Mouse (Mus musculus): ENCODE results near the gene Plekhg6. TPM values are rescaled to one million over a fixed set of nuclear protein-coding genes. Genes with fewer than 3 reads are reported as not detected.

Plekhg6 gene
- polyA plus RNA-seq, 1 experiment from 2014 or later: 0.09 TPM

- 85% methylated on average over 7 of the region's 7 CpGs for WGBS
Measured at GRCm38 (mm10) chr6:125407224-125407623, 26.6 kb upstream of the Plekhg6 start.

GRCm38 (mm10) chr6:125405461-125406382 lies 25.1 kb upstream of the Plekhg6 start:
- 69% methylated on average over 14 of the region's 14 CpGs for WGBS
- H3K36me3 ChIP-seq (ENCODE audit: control insufficient read depth, insufficient read depth, low read length): no peaks in the 10 kb centered on the region
- no peak overlapping the region for H3K4me3 ChIP-seq (ENCODE audit: low read depth, low read length)
- no peaks in the 10 kb centered on the region for H3K4me1 ChIP-seq (ENCODE audit: control insufficient read depth, insufficient read depth, low read length)
- H3K9ac ChIP-seq (ENCODE audit: low read length): no peak overlapping the region
- ATAC-seq (ENCODE audit: insufficient read depth, low FRiP score, low TSS enrichment) (no peak), DNase-seq (ENCODE audit: low spot score) (no peak)
- H3K4me2 ChIP-seq (ENCODE audit: low read depth): no peak overlapping the region
- H3K9me3 ChIP-seq (ENCODE audit: control insufficient read depth, low read length): no peaks in the 10 kb centered on the region
- H3K27ac ChIP-seq (ENCODE audit: low read depth, low read length): no peak overlapping the region
- H3K27me3 ChIP-seq (ENCODE audit: control insufficient read depth, insufficient read depth, low read length): no peaks in the 10 kb centered on the region

More at GRCm38 (mm10) chr6:125407224-125407623, 26.6 kb upstream of the Plekhg6 start:
- no peaks in the 10 kb centered on the region for H3K4me1 ChIP-seq (ENCODE audit: control insufficient read depth, insufficient read depth, low read length)
- no peaks in the 10 kb centered on the region for H3K9me3 ChIP-seq (ENCODE audit: control insufficient read depth, low read length)
- H3K4me3 ChIP-seq (ENCODE audit: low read depth, low read length): no peak overlapping the region
- DNase-seq (ENCODE audit: low spot score) (no peak), ATAC-seq (ENCODE audit: insufficient read depth, low FRiP score, low TSS enrichment) (no peak)
- no peak overlapping the region for H3K9ac ChIP-seq (ENCODE audit: low read length)
- no peaks in the 10 kb centered on the region for H3K27me3 ChIP-seq (ENCODE audit: control insufficient read depth, insufficient read depth, low read length)
- no peak overlapping the region for H3K27ac ChIP-seq (ENCODE audit: low read depth, low read length)
- H3K36me3 ChIP-seq (ENCODE audit: control insufficient read depth, insufficient read depth, low read length): no peaks in the 10 kb centered on the region
- no peak overlapping the region for H3K4me2 ChIP-seq (ENCODE audit: low read depth)

GRCm38 (mm10) chr6:125389853-125390252 lies 9.3 kb upstream of the Plekhg6 start:
- Histone ChIP-seq H3K9ac (ENCODE audit: low read length) (no peak overlapping the region), H3K9me3 (ENCODE audit: control insufficient read depth, low read length) (no peaks in the 10 kb centered on the region), H3K27me3 (ENCODE audit: control insufficient read depth, insufficient read depth, low read length) (no peaks in the 10 kb centered on the region), H3K4me1 (ENCODE audit: control insufficient read depth, insufficient read depth, low read length) (no peaks in the 10 kb centered on the region), H3K4me3 (ENCODE audit: low read depth, low read length) (no peak overlapping the region), H3K4me2 (ENCODE audit: low read depth) (no peak overlapping the region), H3K36me3 (ENCODE audit: control insufficient read depth, insufficient read depth, low read length) (no peaks in the 10 kb centered on the region), H3K27ac (ENCODE audit: low read depth, low read length) (no peak overlapping the region)
- DNase-seq (ENCODE audit: low spot score): no peak
- 85% methylated on average over 5 of the region's 5 CpGs for WGBS
- no peak for ATAC-seq (ENCODE audit: insufficient read depth, low FRiP score, low TSS enrichment)

- Histone ChIP-seq H3K4me1 (ENCODE audit: control insufficient read depth, insufficient read depth, low read length) (no peaks in the 10 kb centered on the region), H3K4me3 (ENCODE audit: low read depth, low read length) (no peak overlapping the region), H3K9ac (ENCODE audit: low read length) (no peak overlapping the region), H3K27me3 (ENCODE audit: control insufficient read depth, insufficient read depth, low read length) (peaks cover 4% of the 10 kb centered on the region; the same call in 1 of the 2 replicates), H3K9me3 (ENCODE audit: control insufficient read depth, low read length) (no peaks in the 10 kb centered on the region), H3K36me3 (ENCODE audit: control insufficient read depth, insufficient read depth, low read length) (no peaks in the 10 kb centered on the region), H3K27ac (ENCODE audit: low read depth, low read length) (no peak overlapping the region), H3K4me2 (ENCODE audit: low read depth) (no peak overlapping the region)
- WGBS: 69% methylated on average over 6 of the region's 6 CpGs
- ATAC-seq (ENCODE audit: insufficient read depth, low FRiP score, low TSS enrichment): no peak
- no peak for DNase-seq (ENCODE audit: low spot score)
Measured at GRCm38 (mm10) chr6:125386080-125386479, 5.5 kb upstream of the Plekhg6 start.

GRCm38 (mm10) chr6:125385066-125385974 lies 4.7 kb upstream of the Plekhg6 start:
- no peak for DNase-seq (ENCODE audit: low spot score)
- ATAC-seq (ENCODE audit: insufficient read depth, low FRiP score, low TSS enrichment): no peak
- Histone ChIP-seq H3K36me3 (ENCODE audit: control insufficient read depth, insufficient read depth, low read length) (no peaks in the 10 kb centered on the region), H3K4me1 (ENCODE audit: control insufficient read depth, insufficient read depth, low read length) (peaks cover 1% of the 10 kb centered on the region), H3K27ac (ENCODE audit: low read depth, low read length) (no peak overlapping the region), H3K27me3 (ENCODE audit: control insufficient read depth, insufficient read depth, low read length) (peaks cover 12% of the 10 kb centered on the region), H3K9ac (ENCODE audit: low read length) (no peak overlapping the region), H3K9me3 (ENCODE audit: control insufficient read depth, low read length) (no peaks in the 10 kb centered on the region), H3K4me2 (ENCODE audit: low read depth) (no peak overlapping the region), H3K4me3 (ENCODE audit: low read depth, low read length) (no peak overlapping the region)
- 55% methylated on average over 11 of the region's 11 CpGs for WGBS

- Histone ChIP-seq H3K36me3 (ENCODE audit: control insufficient read depth, insufficient read depth, low read length) (no peaks in the 10 kb centered on the region), H3K27ac (ENCODE audit: low read depth, low read length) (no peak overlapping the region), H3K9me3 (ENCODE audit: control insufficient read depth, low read length) (no peaks in the 10 kb centered on the region), H3K4me3 (ENCODE audit: low read depth, low read length) (no peak overlapping the region), H3K4me2 (ENCODE audit: low read depth) (no peak overlapping the region), H3K4me1 (ENCODE audit: control insufficient read depth, insufficient read depth, low read length) (peaks cover 11% of the 10 kb centered on the region), H3K9ac (ENCODE audit: low read length) (no peak overlapping the region), H3K27me3 (ENCODE audit: control insufficient read depth, insufficient read depth, low read length) (peaks cover 36% of the 10 kb centered on the region)
- ATAC-seq (ENCODE audit: insufficient read depth, low FRiP score, low TSS enrichment) (no peak), DNase-seq (ENCODE audit: low spot score) (no peak)
- WGBS: 74% methylated on average over 2 of the region's 2 CpGs
Measured at GRCm38 (mm10) chr6:125382024-125382423, 1.4 kb upstream of the Plekhg6 start.

GRCm38 (mm10) chr6:125379781-125380180 lies 812 bp downstream of the Plekhg6 start:
- Histone ChIP-seq H3K9ac (ENCODE audit: low read length) (no peak overlapping the region), H3K4me2 (ENCODE audit: low read depth) (no peak overlapping the region), H3K36me3 (ENCODE audit: control insufficient read depth, insufficient read depth, low read length) (no peaks in the 10 kb centered on the region), H3K9me3 (ENCODE audit: control insufficient read depth, low read length) (no peaks in the 10 kb centered on the region), H3K27me3 (ENCODE audit: control insufficient read depth, insufficient read depth, low read length) (peaks cover 36% of the 10 kb centered on the region), H3K27ac (ENCODE audit: low read depth, low read length) (no peak overlapping the region), H3K4me1 (ENCODE audit: control insufficient read depth, insufficient read depth, low read length) (peaks cover 11% of the 10 kb centered on the region), H3K4me3 (ENCODE audit: low read depth, low read length) (no peak overlapping the region; the same call in 1 of the 2 replicates)
- 6% methylated on average over 8 of the region's 9 CpGs for WGBS
- ATAC-seq (ENCODE audit: insufficient read depth, low FRiP score, low TSS enrichment): no peak
- DNase-seq (ENCODE audit: low spot score): no peak

- Histone ChIP-seq H3K9ac (ENCODE audit: low read length) (no peak overlapping the region), H3K27me3 (ENCODE audit: control insufficient read depth, insufficient read depth, low read length) (peaks cover 36% of the 10 kb centered on the region)
Measured at GRCm38 (mm10) chr6:125378621-125379020, 2.0 kb downstream of the Plekhg6 start.

More at GRCm38 (mm10) chr6:125378621-125379020, 2.0 kb downstream of the Plekhg6 start:
- Histone ChIP-seq H3K36me3 (ENCODE audit: control insufficient read depth, insufficient read depth, low read length) (no peaks in the 10 kb centered on the region), H3K4me2 (ENCODE audit: low read depth) (no peak overlapping the region), H3K4me1 (ENCODE audit: control insufficient read depth, insufficient read depth, low read length) (peaks cover 11% of the 10 kb centered on the region), H3K9me3 (ENCODE audit: control insufficient read depth, low read length) (no peaks in the 10 kb centered on the region), H3K27ac (ENCODE audit: low read depth, low read length) (no peak overlapping the region), H3K4me3 (ENCODE audit: low read depth, low read length) (no peak overlapping the region)
- DNase-seq (ENCODE audit: low spot score): no peak
- ATAC-seq (ENCODE audit: insufficient read depth, low FRiP score, low TSS enrichment): no peak
- 16% methylated on average over 6 of the region's 6 CpGs for WGBS

Data from neural tube, embryonic 11.5 days (tissue).